Mouse (Mus musculus) embryonic facial prominence, embryonic 15.5 days (tissue): ENCODE measurements around the gene Cox8b. TPM values are rescaled to one million over a fixed set of nuclear protein-coding genes. Genes with fewer than 3 reads are reported as not detected.

Source experiments
- polyA plus RNA-seq: library from polyadenylated mRNA; unstranded; fragments of >200 nt; fragmentation: Nextera tagmentation; extraction: Ambion mirVana; gene quantifications from 2 replicates; pipeline ENCODE4 v1.2.1, GENCODE M21; 2015

Cox8b gene
- polyA plus RNA-seq, 1 experiment from 2014 or later, result 23.3 TPM

Other genes starting within 250 kb of the Cox8b start
- gene Olfr539, start 240.5 kb downstream of the Cox8b start, polyA plus RNA-seq, result not detected in 2 replicates
- not detected in 2 replicates for gene Olfr45, start 218.5 kb downstream of the Cox8b start, polyA plus RNA-seq
- not detected in 2 replicates for gene Olfr541, start 203.2 kb downstream of the Cox8b start, polyA plus RNA-seq
- not detected in 2 replicates for gene Cyp2e1, start 136.7 kb downstream of the Cox8b start, polyA plus RNA-seq
- 0.19 TPM in 1 of 2 replicates, not detected in the other for gene Syce1, start 112.6 kb downstream of the Cox8b start, polyA plus RNA-seq
- 0.56 and 0.87 TPM in 2 replicates for gene Zfp941, start 78.3 kb downstream of the Cox8b start, polyA plus RNA-seq
- gene Urah, start 65.4 kb downstream of the Cox8b start, polyA plus RNA-seq, result 38.8 and 42.6 TPM in 2 replicates
- gene Scgb1c1, start 54.9 kb downstream of the Cox8b start, polyA plus RNA-seq, result 2.3 and 8.5 TPM in 2 replicates
- 0.20 and 0.48 TPM in 2 replicates for gene Odf3, start 52.6 kb downstream of the Cox8b start, polyA plus RNA-seq
- not detected in 2 replicates for gene Gm45785, start 44.1 kb downstream of the Cox8b start, polyA plus RNA-seq
- 78.8 and 86.1 TPM in 2 replicates for gene Ric8a, start 43.5 kb downstream of the Cox8b start, polyA plus RNA-seq
- 64.2 and 67.5 TPM in 2 replicates for gene Bet1l, start 42.9 kb downstream of the Cox8b start, polyA plus RNA-seq
- gene Psmd13, start 18.5 kb downstream of the Cox8b start, polyA plus RNA-seq, result 206 and 209 TPM in 2 replicates
- gene Sirt3, start 18.1 kb downstream of the Cox8b start, polyA plus RNA-seq, result 25.1 and 27.4 TPM in 2 replicates
- gene Nlrp6, start 20.5 kb upstream of the Cox8b start, polyA plus RNA-seq, result 0.07 and 0.25 TPM in 2 replicates
- gene Pgghg, start 40.9 kb upstream of the Cox8b start, polyA plus RNA-seq, result 26.3 and 29.0 TPM in 2 replicates
- 110 and 112 TPM in 2 replicates for gene Ifitm5, start 49.8 kb upstream of the Cox8b start, polyA plus RNA-seq
- 0.96 TPM in 1 of 2 replicates, not detected in the other for gene Gm45717, start 55.5 kb upstream of the Cox8b start, polyA plus RNA-seq
- gene Ifitm2, start 55.5 kb upstream of the Cox8b start, polyA plus RNA-seq, result 1,542 and 1,589 TPM in 2 replicates
- gene Ifitm1, start 66.8 kb upstream of the Cox8b start, polyA plus RNA-seq, result 126 and 137 TPM in 2 replicates
- gene Ifitm3, start 110.3 kb upstream of the Cox8b start, polyA plus RNA-seq, result 197 and 204 TPM in 2 replicates
- gene Ifitm6, start 117.5 kb upstream of the Cox8b start, polyA plus RNA-seq, result 2.7 and 2.8 TPM in 2 replicates
- gene Gm17387, start 128.7 kb upstream of the Cox8b start, polyA plus RNA-seq, result not detected in 2 replicates
- 12.0 and 15.1 TPM in 2 replicates for gene B4galnt4, start 160.7 kb upstream of the Cox8b start, polyA plus RNA-seq
- gene Pkp3, start 177.8 kb upstream of the Cox8b start, polyA plus RNA-seq, result 115 and 118 TPM in 2 replicates
- 6.1 and 6.8 TPM in 2 replicates for gene Sigirr, start 200.1 kb upstream of the Cox8b start, polyA plus RNA-seq
- 18.2 and 20.7 TPM in 2 replicates for gene Ano9, start 217.4 kb upstream of the Cox8b start, polyA plus RNA-seq
- gene Ptdss2, start 221.9 kb upstream of the Cox8b start, polyA plus RNA-seq, result 68.4 and 69.7 TPM in 2 replicates